Mouse (Mus musculus) adrenal gland, adult 10 weeks (tissue): ENCODE measurements around the gene Gstp2. TPM values are rescaled to one million over a fixed set of nuclear protein-coding genes. Genes with fewer than 3 reads are reported as not detected.

Experiments
- polyA plus RNA-seq: library from polyadenylated mRNA; stranded (reverse); fragments of 350-450 nt; fragmentation: Illumina TruSeq; extraction: RNeasy Lipid Tissue Mini Kit (QIAGEN cat#74804); gene quantifications from one replicate; pipeline ENCODE4 v1.2.3, GENCODE M21; 2014; ENCODE audit warnings: low read depth, low replicate concordance

Gstp2 gene
- 9.4 TPM for polyA plus RNA-seq

DNA sequence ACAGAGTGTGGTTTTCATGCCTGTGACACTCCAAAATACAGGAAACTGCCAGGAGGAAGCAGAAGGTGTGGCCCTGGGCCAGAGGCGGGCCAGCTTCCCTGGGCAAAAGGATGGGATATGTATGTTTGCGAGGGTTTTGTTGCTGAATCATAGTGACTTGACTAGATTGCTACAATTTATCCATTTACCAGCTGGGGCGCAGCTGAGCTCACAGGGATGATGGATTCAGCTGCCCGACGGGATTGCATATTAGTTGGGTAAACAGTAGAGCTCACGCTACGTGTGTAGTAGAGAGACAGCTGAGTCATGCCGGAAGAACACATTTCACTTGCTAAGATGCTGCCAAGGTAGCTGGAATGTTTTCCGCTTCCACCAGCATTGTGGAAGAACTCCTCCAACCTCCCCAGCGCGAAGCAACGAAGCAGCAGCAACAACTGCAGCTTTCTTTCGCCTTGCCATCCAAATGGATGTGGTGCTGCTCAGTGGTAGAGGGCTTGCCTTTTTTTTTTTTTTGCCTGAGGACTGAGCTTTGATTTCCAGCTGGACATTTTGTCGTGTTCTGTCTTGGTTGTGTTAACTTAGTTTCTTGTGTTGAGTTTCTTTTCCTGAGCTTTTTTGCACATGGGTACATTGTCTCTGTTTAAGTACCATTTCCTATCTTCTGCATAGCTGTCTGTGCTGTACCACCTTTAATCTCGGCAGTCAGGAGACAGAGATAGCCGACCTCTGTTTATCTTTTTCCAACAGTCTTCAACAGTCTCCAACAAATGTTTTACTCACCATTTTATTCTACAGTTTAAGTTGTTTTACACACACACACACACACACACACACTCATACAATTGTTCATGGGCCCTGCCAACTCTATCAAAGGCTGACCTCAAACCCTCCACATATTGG lies at the start of gene Gstp2:
Gene Gstp2 (minus strand): TSS at position 58 of the 900 bp plus-strand sequence.

DNA sequence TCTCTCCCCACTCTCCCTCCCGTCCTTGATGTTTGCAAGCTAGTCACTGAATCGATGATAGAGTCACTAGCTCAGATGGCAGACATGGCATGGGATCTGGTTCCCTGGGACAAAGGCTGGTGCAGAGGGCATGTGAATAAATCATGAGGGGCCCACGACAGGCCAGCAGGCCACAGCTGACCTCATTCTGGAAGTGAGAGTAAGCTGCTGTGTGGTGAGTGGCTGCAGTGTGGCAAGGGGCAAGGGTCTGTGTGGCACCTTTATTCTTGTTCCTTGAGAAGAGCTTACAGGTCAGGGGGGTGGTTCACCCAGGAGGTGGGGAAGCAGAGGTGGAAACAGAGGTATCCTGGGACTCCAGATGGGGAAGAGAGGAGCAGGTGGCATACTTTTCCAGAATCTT lies 35.6 kb upstream of the Gstp2 start, which contains the start of gene Cabp2:
Gene Cabp2 (plus strand): TSS at position 185 of the 400 bp plus-strand sequence.

DNA sequence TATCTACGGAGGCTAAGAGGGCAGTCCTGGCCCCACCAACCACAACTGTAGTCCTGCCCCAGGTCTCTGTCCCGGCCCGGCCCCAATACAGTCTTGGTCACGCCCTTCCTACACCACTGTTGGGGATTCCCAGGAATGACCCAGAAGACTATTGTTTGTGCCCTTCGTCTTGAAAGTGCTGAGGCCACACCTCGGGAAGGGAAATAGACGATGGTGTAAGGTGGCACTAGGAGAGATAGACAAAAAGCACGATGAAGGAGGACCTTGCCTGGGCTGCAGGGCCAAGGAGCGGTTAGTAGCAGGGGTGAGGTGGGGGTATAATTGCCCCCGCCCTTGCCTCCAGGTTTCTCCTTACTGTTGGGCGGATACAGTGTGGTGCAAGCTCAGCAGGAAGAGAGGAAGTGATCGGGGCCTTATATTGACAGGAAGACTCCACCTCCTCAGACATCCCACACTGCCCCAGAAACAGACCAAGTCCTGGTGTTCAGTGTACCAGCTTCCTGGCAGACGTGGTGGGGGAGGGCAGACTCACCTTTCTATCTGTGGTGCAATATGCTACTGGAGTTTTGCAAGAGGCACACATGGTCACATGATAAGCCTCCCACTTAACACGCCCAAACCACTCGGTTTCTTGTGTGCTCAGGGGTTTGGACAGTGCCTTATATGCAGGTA lies 13.4 kb upstream of the Gstp2 start, which contains the start of gene Gstp3:
Gene Gstp3 (minus strand): TSS at position 501 of the 672 bp plus-strand sequence.

DNA sequence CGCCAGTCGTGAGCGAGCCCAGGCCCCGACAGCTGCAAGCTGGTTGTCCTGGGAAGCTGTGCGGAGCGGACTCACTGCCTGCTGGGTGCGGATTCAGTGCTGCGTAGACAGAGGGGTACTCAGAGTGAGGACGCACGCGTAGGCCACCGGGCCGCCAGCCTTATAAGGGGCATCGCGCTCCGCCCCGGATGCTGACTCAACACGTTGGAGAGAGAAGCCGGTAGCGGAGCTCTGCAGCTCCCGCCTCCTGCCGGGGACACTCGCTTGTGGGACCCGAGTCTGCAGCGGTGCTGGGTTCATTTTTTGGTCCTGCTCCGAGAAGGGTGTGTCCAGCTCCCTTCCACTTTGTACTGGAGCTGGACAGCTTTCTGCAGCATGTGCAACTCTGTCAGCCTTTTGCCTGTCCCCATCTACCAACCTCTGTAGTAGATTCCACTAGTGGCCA lies 8.0 kb downstream of the Gstp2 start, which contains the start of gene Gstp1:
Gene Gstp1 (minus strand): TSS at position 198 of the 445 bp plus-strand sequence.

DNA sequence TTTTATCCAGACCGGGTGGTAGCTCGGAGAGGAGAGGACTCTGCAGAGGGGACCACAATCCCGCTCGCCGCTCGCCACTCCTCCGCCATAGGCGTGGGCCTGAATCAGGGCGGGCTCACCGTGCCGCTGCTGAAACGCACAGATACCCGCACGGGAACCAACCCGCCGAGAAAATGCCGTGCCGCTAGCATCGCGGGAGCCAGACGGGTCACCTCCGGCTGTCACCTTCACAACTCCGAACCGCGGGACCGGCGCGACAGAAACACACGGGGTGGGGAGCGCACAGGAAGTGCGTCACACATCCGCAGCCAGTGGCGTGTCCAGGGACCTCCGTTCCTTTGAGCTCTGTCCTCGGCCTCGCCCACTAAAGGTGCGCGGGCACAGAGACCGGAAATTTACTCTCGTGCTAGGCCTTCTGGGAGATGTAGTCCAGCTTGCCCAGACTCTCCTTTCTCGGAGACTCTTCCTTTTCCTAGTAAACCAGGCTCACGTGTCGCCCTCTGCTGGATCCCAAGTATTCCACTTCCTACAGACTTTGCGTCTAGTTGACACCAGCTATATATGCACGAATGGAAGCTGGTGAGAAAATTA lies 33.3 kb downstream of the Gstp2 start, which contains the start of gene Ndufv1:
Gene Ndufv1 (minus strand): TSS at position 375 of the 591 bp plus-strand sequence.

DNA sequence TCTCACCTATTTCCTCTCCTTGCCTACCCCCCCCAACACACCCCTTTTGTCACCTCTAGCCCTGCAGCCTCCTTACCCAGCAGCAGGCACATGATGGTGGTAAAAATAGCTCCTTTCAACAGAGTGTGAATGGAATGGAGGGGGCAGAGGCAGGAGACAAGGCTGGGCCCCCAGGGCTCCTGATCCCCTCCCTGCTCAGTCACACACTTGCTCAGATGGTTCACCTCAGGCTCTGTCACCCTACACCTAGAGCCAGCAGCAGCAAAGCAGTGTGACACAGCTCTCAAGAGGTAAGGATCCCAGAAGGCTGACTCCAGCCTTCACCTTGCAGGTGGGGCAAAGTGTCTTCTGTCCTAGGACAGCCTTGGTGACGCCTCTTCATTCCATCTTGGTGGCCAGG lies 42.7 kb downstream of the Gstp2 start, which contains the start of gene Doc2g:
Gene Doc2g (plus strand): TSS at position 202 of the 400 bp plus-strand sequence.

DNA sequence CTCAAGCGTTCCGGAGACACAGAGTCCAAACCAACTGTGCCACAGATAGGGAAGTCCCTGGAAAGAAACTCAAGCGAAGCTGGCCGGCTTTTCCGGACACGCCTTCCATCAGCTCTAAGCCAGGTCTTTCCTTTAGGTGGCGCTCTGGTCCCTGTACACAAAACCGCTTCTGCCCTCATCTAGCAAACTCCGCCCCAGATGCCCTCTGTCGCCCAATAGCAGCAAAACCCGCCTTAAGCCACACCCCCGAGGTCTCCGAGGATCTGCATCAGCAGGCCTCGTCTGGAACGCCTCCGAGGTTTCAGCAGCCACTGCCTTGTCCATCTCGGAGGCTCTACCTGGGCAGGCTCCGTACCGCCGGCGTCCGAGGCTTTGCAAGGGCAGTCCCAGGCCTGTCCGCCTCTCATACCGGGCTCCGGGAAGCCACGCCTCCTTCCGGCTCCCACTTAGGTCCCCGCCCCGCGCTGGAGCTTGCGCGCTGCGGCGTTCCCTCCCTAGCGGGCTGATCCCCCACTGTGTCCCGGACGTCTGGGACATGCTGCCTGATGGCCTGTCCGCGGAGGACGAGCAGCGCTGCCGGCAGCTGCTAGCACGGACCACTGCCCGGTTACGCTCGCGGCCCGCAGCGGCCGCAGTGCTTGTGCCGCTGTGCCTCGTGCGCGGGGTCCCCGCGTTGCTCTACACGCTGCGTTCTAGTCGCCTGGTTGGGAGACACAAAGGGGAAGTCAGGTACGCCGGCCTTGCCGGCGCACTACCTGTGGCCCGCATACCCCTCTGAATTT lies 45.5 kb downstream of the Gstp2 start, which contains the start of the genes Nudt8 and Gm49405:
Gene Nudt8 (plus strand): TSS at position 462 of the 782 bp plus-strand sequence.
Gene Gm49405 (plus strand): TSS at position 508 of the 782 bp plus-strand sequence.

DNA sequence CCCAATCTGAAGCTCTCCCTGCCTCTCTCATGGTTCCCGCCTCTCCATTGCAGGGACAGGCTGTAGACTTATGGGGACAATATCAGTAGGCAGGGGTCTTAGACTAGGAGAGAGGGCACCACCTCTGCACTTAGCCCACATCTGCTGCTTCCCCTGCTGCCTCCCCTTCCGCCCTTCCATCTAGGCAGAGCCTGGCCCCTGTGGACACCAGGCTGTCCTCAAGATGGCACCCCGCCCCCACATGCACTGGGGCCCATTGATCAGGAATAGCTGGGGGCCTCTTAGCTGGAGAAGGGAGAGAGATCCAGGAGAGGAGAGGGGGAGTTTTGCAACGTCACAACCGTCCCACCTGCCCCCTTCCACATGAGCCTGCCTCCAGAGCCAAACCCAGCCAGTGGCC lies 53.4 kb downstream of the Gstp2 start, which contains the start of gene Tbx10:
Gene Tbx10 (plus strand): TSS at position 337 of the 400 bp plus-strand sequence.

Other genes with a start within 250 kb of the Gstp2 start
- 119 TPM for gene Chka, start 194.2 kb downstream of the Gstp2 start, polyA plus RNA-seq
- 2.0 TPM for gene Tcirg1, start 138.9 kb downstream of the Gstp2 start, polyA plus RNA-seq
- gene Ndufs8, start 133.2 kb downstream of the Gstp2 start, polyA plus RNA-seq = 10.0 TPM
- gene Aldh3b1, start 116.2 kb downstream of the Gstp2 start, polyA plus RNA-seq = 9.5 TPM
- 2.3 TPM for gene Unc93b1, start 110.8 kb downstream of the Gstp2 start, polyA plus RNA-seq
- gene Aldh3b3, start 87.4 kb downstream of the Gstp2 start, polyA plus RNA-seq = not detected
- 0.99 TPM for gene Aldh3b2, start 73.7 kb downstream of the Gstp2 start, polyA plus RNA-seq
- 3.2 TPM for gene Acy3, start 59.5 kb downstream of the Gstp2 start, polyA plus RNA-seq
- gene Tbx10, start 53.3 kb downstream of the Gstp2 start, polyA plus RNA-seq = not detected
- not detected for gene Nudt8, start 45.4 kb downstream of the Gstp2 start, polyA plus RNA-seq
- not detected for gene Gm49405, start 45.4 kb downstream of the Gstp2 start, polyA plus RNA-seq
- not detected for gene Doc2g, start 42.7 kb downstream of the Gstp2 start, polyA plus RNA-seq
- gene Ndufv1, start 33.2 kb downstream of the Gstp2 start, polyA plus RNA-seq = 6.6 TPM
- gene Gstp1, start 8.0 kb downstream of the Gstp2 start, polyA plus RNA-seq = 19.5 TPM
- gene Gstp3, start 13.5 kb upstream of the Gstp2 start, polyA plus RNA-seq = not detected
- not detected for gene Cabp2, start 35.6 kb upstream of the Gstp2 start, polyA plus RNA-seq
- 1.1 TPM for gene Cdk2ap2, start 51.2 kb upstream of the Gstp2 start, polyA plus RNA-seq
- gene Pitpnm1, start 54.0 kb upstream of the Gstp2 start, polyA plus RNA-seq = 0.87 TPM
- 1.1 TPM for gene Aip, start 79.8 kb upstream of the Gstp2 start, polyA plus RNA-seq
- gene Gpr152, start 93.8 kb upstream of the Gstp2 start, polyA plus RNA-seq = not detected
- not detected for gene Cabp4, start 98.0 kb upstream of the Gstp2 start, polyA plus RNA-seq
- gene Coro1b, start 102.6 kb upstream of the Gstp2 start, polyA plus RNA-seq = 31.5 TPM
- gene Ptprcap, start 107.6 kb upstream of the Gstp2 start, polyA plus RNA-seq = 3.5 TPM
- 3.1 TPM for gene Rps6kb2, start 117.3 kb upstream of the Gstp2 start, polyA plus RNA-seq
- gene Carns1, start 129.5 kb upstream of the Gstp2 start, polyA plus RNA-seq = 0.93 TPM
- not detected for gene Tbc1d10c, start 145.3 kb upstream of the Gstp2 start, polyA plus RNA-seq
- 103 TPM for gene Ppp1ca, start 146.0 kb upstream of the Gstp2 start, polyA plus RNA-seq
- 3.1 TPM for gene Rad9a, start 155.6 kb upstream of the Gstp2 start, polyA plus RNA-seq
- gene Clcf1, start 168.2 kb upstream of the Gstp2 start, polyA plus RNA-seq = 0.70 TPM
- not detected for gene AC109138.7, start 168.3 kb upstream of the Gstp2 start, polyA plus RNA-seq
- gene Pold4, start 185.9 kb upstream of the Gstp2 start, polyA plus RNA-seq = not detected
- 3.0 TPM for gene Ssh3, start 223.2 kb upstream of the Gstp2 start, polyA plus RNA-seq
- not detected for gene Ankrd13d, start 237.1 kb upstream of the Gstp2 start, polyA plus RNA-seq